Mouse (Mus musculus) kidney, postnatal 0 days (tissue): ENCODE data around the gene Vgll4. TPM values are rescaled to one million over a fixed set of nuclear protein-coding genes. Genes with fewer than 3 reads are reported as not detected.

Source experiments
- ATAC-seq: fragments of 200-750 bp; cut with Nextera tagmentation; replicated peaks from 2 replicates; pipeline ENCODE4 v1.8.0; 2017; ENCODE audit warnings: low read depth, moderate number of reproducible peaks, moderate TSS enrichment, moderate library complexity; ENCODE audit not compliant: low FRiP score
- DNase-seq: peaks from one replicate; pipeline ENCODE4 v3.0.0-alpha.2; 2016; ENCODE audit warnings: low spot score
- H3K27ac ChIP-seq: fragments of 300-500 bp; sonication (generic); 2 replicates; pipeline ENCODE4 v1.5.1; 2014; ENCODE audit warnings: mild to moderate bottlenecking
- H3K27me3 ChIP-seq: fragments of 300-500 bp; sonication (generic); 2 replicates; pipeline ENCODE4 v1.6.1; 2014; ENCODE audit warnings: low read length, mixed read lengths; ENCODE audit not compliant: insufficient read depth
- H3K36me3 ChIP-seq: fragments of 300-500 bp; sonication (generic); 2 replicates; pipeline ENCODE4 v1.6.1; 2014; ENCODE audit warnings: low read length, mixed read lengths; ENCODE audit not compliant: insufficient read depth
- H3K4me1 ChIP-seq: fragments of 300-500 bp; sonication (generic); replicated peaks from 2 replicates; pipeline ENCODE4 v1.6.1; 2014; ENCODE audit warnings: antibody characterized with exemption, low read length, mixed read lengths; ENCODE audit not compliant: insufficient read depth
- H3K4me2 ChIP-seq: fragments of 300-500 bp; sonication (generic); 2 replicates; pipeline ENCODE4 v1.6.1; 2014; ENCODE audit warnings: mild to moderate bottlenecking, low read length, moderate library complexity, mixed read lengths
- H3K4me3 ChIP-seq: fragments of 300-500 bp; sonication (generic); replicated peaks from 2 replicates; pipeline ENCODE4 v1.5.1; 2014; ENCODE audit warnings: low read depth, low read length
- H3K9ac ChIP-seq: fragments of 300-500 bp; sonication (generic); 2 replicates; pipeline ENCODE4 v1.6.1; 2014; ENCODE audit warnings: low read depth, low read length
- H3K9me3 ChIP-seq: fragments of 300-500 bp; sonication (generic); replicated peaks from 2 replicates; pipeline ENCODE4 v1.6.1; 2016; ENCODE audit warnings: low read length, inconsistent platforms, mixed read lengths
- CTCF ChIP-seq: IDR thresholded peaks from 2 replicates; pipeline ENCODE4 v1.5.1; 2016; ENCODE audit warnings: antibody characterized with exemption, low read depth, mild to moderate bottlenecking, moderate library complexity
- WGBS: fragments of 180-500 bp; shearing (Covaris S2); extraction: QIAGEN DNeasy Blood & Tissue Kit; methylation state at CpG from one replicate; pipeline ENCODE4 v1.1.7; 2014; 5-methylcytosine and 5-hydroxymethylcytosine counted together
- polyA plus RNA-seq: library from polyadenylated mRNA; unstranded; fragments of >200 nt; fragmentation: Nextera tagmentation; extraction: Ambion mirVana; gene quantifications from 2 replicates; pipeline ENCODE4 v1.2.1, GENCODE M21; 2015

Gene Vgll4
- polyA plus RNA-seq, 1 experiment from 2014 or later, result 97.2 TPM

DNA sequence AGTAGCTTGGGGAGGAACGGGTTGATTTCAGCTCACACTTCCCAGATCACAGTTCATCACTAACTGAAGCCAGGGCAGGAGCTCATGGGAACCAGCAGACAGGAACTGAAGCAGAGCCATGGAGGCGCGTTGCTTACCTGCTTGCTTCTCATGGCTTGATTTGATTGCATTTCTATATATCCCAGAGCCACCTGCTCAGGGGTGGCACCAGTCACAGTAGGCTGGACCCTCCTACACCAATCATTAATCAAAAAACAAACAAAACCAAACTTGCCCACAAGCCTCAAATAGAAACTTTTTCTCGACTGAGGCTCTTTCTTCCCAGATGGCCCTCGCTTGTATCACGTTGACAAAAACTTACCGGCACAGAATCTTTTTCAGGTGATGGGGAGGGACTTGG is 12.9 kb upstream of the Vgll4 start:
- Histone ChIP-seq H3K36me3 (no peaks in the 10 kb centered on the region), H3K4me1 (no peaks in the 10 kb centered on the region), H3K9me3 (no peaks in the 10 kb centered on the region), H3K27me3 (no peaks in the 10 kb centered on the region), H3K9ac (no peak overlapping the region), H3K4me3 (no peak overlapping the region), H3K4me2 (no peak overlapping the region), H3K27ac (0 out of 2 replicates have a peak overlapping the region, but pooled peaks have one; percentile 31)
- no peak for DNase-seq
- TF ChIP-seq CTCF, result no peak
- no peak for ATAC-seq
- WGBS, result 55% methylated on average over 7 of the region's 7 CpGs

DNA sequence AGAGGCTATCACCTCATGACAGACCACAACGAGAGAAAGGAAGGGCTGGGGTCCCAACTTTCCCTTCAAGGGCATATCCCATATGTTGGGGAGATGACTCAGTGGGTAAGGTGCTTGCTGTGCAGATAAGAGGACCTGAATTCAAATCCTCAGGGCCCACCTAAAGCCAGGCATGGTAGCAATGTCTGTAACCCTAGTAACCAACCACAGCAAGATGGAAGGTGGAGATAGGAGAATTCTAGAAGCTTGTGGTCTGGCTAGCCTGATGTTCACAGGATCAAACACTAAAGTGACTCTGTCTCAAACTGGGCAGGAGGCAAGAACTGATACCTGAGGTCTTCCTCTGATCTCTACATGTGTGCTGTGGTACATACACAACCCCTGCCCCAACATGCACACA is 9.9 kb upstream of the Vgll4 start:
- Histone ChIP-seq H3K4me3 (no peak overlapping the region), H3K27me3 (no peaks in the 10 kb centered on the region), H3K9ac (no peak overlapping the region), H3K36me3 (no peaks in the 10 kb centered on the region), H3K27ac (no peak overlapping the region), H3K4me2 (no peak overlapping the region), H3K4me1 (no peaks in the 10 kb centered on the region), H3K9me3 (no peaks in the 10 kb centered on the region)
- no peak for TF ChIP-seq CTCF
- 71% methylated on average over 1 of the region's 1 CpGs for WGBS
- ATAC-seq, result no peak
- DNase-seq, result no peak

DNA sequence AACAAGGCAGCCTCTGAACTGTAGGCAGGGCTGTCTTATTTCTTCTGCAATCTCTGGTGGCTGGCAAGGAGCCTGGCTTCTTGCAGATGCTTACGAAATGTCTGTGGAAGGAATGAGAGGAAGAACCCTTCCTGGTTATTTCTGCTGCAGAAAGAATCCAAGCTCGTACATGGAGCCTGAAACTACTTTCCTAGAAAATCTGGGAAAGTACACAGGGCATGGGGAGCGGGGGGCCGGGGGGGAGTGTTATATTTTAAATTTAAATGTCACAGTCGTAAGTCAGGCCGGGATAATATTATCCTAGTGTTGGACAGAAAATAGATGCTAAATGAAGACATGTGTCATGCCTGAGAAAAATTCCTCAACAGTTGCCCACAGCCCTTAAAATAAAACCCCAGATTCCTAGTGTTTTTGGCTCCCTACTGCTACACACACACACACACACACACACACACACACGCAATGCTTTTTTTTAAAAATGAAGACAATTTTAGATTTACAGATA is 7.2 kb upstream of the Vgll4 start:
- Histone ChIP-seq H3K36me3 (no peaks in the 10 kb centered on the region), H3K27me3 (no peaks in the 10 kb centered on the region), H3K9me3 (no peaks in the 10 kb centered on the region), H3K4me3 (no peak overlapping the region), H3K4me2 (no peak overlapping the region), H3K9ac (no peak overlapping the region), H3K4me1 (no peaks in the 10 kb centered on the region), H3K27ac (no peak overlapping the region)
- no peak for ATAC-seq
- no peak for DNase-seq
- TF ChIP-seq CTCF, result no peak
- 74% methylated on average over 7 of the region's 7 CpGs for WGBS

DNA sequence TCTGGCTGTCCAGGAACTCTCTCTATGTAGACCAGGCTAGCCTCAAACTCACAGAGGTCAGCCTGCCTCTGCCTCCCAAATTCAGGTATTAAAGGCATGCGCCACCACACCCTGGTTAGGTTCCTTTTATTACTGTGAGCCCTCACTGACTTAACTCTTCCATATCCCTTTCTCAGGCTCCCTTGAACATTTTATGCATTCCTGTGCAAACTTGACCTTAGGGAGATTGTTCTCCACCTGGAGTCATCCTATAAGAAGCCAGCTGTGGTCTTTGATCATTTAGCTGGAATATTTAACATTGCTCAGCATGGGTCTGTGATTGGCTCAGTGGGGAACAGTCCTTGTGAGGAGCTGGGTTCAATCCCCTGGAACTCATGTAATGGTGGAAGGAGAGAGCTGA is 4.5 kb upstream of the Vgll4 start:
- ATAC-seq, result no peak
- H3K27ac ChIP-seq, result no peak overlapping the region

DNA sequence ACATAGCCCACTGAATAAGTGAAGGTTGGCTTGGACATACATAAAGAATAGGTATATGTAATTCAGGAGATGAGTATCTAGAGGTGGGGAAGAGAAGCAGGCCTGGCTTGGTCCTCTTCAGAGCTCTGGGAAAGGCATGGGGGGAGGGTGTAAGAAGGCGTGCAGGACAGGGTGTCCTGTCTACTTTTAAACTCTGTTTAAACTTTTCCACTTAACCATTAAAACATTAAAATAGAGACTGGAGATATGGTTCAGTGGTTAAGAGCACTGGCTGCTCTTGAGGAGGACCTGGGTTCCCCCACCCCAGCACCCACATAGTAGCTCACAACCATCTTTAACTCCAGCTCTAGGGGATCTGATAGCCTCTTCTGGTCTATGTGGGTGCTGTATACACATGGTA is 3.2 kb upstream of the Vgll4 start:
- H3K4me1 ChIP-seq, result peaks cover 6% of the 10 kb centered on the region; the same call in 1 of the 2 replicates
- no peak for ATAC-seq
- H3K4me3 ChIP-seq, result no peak overlapping the region
- no peaks in the 10 kb centered on the region for H3K36me3 ChIP-seq
- no peak overlapping the region for H3K4me2 ChIP-seq
- H3K9me3 ChIP-seq, result no peaks in the 10 kb centered on the region
- peak overlapping the region; percentile 28; the same call in 1 of the 2 replicates for H3K27ac ChIP-seq
- H3K9ac ChIP-seq, result no peak overlapping the region
- no peaks in the 10 kb centered on the region for H3K27me3 ChIP-seq
- TF ChIP-seq CTCF, result no peak
- no peak for DNase-seq
- 50% methylated on average over 1 of the region's 1 CpGs for WGBS

More for the DNA sequence above, 4.5 kb upstream of the Vgll4 start:
- Histone ChIP-seq H3K4me2 (no peak overlapping the region), H3K4me1 (peaks cover 6% of the 10 kb centered on the region; the same call in 1 of the 2 replicates), H3K9ac (no peak overlapping the region), H3K9me3 (no peaks in the 10 kb centered on the region), H3K4me3 (no peak overlapping the region), H3K36me3 (no peaks in the 10 kb centered on the region), H3K27me3 (no peaks in the 10 kb centered on the region)
- DNase-seq, result no peak
- TF ChIP-seq CTCF, result no peak
- whole genome bisulfite sequencing, result 88% methylated on average over 1 of the region's 1 CpGs

DNA sequence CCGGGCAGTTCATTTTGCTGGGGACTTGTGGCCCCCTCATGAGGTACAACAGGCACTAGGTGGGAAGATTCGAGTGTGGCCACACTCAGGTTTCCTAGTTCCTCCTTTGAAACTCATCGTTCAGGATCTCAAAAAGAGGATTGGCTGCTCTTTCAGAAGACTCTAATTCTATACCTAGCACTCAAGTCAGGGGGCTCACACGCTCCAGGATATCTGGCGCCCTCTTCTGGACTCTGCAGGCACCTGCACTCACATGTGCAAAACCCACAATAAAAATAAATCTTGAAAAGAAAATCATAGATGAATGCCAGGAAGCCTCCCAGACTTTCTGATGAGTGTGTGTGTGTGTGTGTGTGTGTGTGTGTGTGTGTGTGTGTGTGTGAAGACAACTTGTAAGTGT is 1.1 kb upstream of the Vgll4 start:
- Histone ChIP-seq H3K4me3 (no peak overlapping the region), H3K9me3 (no peaks in the 10 kb centered on the region), H3K36me3 (no peaks in the 10 kb centered on the region), H3K9ac (no peak overlapping the region), H3K27ac (no peak overlapping the region), H3K4me2 (no peak overlapping the region), H3K27me3 (no peaks in the 10 kb centered on the region), H3K4me1 (peaks cover 12% of the 10 kb centered on the region)
- peak; percentile 64 for TF ChIP-seq CTCF
- ATAC-seq (no peak), DNase-seq (no peak)
- WGBS, result 80% methylated on average over 5 of the region's 5 CpGs

DNA sequence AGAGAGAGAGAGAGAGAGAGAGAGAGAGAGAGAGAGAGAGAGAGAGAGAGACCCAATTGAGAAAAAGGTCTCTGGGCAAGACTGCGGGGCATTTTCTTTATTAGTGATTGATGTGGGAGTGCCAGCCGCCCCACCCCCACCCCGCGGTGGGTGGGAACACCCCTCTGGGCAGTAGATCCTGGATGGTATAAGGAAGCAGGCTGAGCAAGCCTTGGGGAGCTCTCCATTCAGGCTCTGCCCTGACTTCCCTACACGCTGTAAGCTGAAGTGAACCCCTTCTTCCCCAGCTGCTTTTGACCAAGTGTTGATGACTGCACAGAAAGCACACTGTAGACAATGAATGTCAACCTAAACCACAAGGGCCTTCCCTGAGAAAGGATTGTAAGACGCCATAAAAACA is 592 bp upstream of the Vgll4 start:
- Histone ChIP-seq H3K27ac (no peak overlapping the region), H3K4me1 (peaks cover 12% of the 10 kb centered on the region), H3K4me2 (no peak overlapping the region), H3K36me3 (no peaks in the 10 kb centered on the region), H3K9me3 (no peaks in the 10 kb centered on the region), H3K27me3 (no peaks in the 10 kb centered on the region), H3K9ac (no peak overlapping the region), H3K4me3 (no peak overlapping the region)
- ATAC-seq (no peak), DNase-seq (no peak)
- TF ChIP-seq CTCF, result no peak
- 24% methylated on average over 6 of the region's 6 CpGs for WGBS
